Mouse (Mus musculus) mature B cell (primary cell): ENCODE results near the gene Chrdl1.

ENCODE experiments used
- in situ Hi-C: fragments of 300-500 bp; cut with MboI; formaldehyde crosslinking; loops from 2 replicates; pipeline ENCODE4 v1.14.3; 2019

Chrdl1 gene

DNA sequence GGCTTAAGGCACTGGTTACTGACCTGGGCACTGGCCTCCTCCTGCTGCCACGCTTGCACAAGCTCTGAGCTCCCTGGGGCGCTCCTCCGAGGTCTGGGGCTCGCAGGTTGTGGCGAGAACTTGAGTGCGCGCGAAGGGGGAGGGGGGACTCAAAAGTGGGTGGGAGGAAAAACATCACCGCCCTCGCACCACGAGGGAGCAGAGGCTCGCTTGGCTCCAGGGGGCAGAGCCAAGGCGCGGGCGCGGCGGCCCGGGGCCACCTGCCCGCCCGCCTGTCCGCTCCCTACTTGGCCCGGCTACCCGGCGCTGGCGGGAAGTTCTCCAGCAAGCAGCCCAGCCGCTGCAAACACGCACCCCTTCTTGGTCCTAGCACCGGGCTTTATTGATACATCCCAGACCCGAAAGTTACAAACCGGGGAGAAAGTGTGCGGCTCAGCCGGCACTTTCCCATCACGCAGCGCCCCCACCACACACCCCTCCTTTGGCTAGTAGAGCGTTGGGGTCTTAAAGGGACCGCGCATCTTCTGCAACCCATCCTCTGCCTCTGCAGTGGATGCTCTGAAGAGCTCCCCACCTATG, at the start of gene Chrdl1:
Chrdl1 (minus strand) TSS at position 472 of the 579 bp plus-strand sequence.
- in situ Hi-C loops = no loop called here

DNA sequence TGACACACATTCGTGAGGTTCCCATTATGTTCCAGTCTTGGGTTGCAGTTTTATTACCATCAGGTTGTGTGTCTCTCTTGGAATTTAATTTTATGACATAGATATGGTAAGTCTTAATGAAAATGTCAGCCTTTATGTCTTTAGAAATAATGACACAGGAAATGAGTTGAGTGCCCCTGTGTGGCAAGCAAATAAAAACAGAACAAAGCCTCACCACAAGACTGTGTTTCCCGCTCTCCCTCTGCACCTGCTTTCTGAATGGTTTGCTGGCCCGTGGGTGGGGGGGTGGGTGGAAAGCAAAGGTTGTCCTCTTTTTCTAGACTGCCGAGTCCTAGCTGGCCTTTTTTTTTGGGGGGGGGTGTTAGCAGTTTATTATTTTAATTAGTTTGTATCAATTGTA, 48.6 kb upstream of the Chrdl1 start:
- in situ Hi-C loops = loop anchor here (25.0 kb wide), 1 partner anchor 630 kb away; no protein-coding TSS in a partner anchor

DNA sequence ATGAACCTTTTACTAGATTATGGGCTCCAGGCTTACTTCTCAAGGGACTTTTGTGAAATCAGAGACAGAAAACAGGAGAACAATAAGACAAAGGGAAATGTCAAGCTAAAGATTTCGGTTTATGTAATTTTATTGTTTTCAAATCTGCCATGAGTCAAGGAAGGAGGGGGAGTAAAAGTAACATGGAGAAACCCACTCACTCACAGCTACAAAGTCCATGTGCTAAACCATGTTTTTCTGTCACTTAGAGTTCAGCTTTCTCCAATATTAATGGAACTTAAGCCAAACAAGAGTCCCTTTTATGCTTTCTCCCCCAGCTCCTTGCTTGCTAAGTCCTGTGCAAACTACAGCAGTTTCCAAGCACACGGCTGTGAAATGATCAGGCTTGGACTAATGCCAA, 10.5 kb upstream of the Chrdl1 start:
- in situ Hi-C loops = no loop called here

DNA sequence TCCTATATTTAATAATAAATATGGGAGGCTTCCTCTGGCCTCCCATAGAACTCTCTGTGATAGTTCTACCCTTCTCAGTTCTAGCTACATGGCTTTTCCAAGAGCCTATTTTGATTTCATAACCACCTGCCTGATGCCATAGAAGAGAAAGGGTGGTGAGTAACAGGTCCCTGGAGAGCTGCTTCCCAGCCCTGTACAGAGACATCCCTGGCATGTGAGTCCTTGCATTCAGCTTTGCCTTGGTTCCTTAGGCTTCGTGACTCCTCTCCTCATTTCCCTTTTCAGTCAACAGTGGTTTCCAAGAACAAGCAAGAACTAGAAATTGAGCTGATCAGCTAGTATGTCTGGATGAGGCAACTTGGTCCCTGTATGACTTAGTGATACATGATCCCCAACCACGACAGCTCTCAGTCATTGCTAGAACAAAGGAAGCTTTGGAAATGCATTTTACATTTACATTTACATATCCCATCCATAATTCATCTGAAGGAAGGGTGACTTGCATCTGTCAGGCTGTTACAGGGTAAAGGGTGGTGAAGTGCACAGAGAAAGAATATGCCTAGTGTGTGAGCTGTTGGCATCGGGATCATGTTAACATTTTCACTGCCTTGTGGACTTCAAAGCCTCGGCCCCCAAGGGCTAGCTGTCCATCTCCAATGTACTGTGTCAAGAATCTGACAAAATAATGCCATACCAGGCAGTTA, 27.7 kb downstream of the Chrdl1 start:
- in situ Hi-C loops = no loop called here

DNA sequence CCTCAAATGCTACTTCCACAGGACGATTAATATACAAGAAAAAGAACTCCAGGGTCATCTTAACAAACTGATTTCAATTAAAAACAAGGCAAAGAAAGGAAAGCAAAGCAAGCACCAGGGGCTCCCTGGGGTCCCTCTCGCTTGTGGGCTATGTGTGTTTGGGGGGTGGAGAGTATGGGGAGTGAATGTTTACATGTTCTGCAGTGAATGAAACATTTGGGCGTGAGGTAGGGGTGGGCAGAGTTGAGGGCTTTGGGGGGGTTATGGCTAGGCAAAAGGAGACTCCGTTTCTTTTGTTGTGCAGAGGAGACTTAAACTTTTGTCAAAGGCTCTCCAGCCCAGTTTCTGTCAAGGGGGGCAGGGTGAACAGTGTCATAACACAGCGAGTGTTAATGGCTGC, 46.8 kb downstream of the Chrdl1 start:
- in situ Hi-C loops = no loop called here

DNA sequence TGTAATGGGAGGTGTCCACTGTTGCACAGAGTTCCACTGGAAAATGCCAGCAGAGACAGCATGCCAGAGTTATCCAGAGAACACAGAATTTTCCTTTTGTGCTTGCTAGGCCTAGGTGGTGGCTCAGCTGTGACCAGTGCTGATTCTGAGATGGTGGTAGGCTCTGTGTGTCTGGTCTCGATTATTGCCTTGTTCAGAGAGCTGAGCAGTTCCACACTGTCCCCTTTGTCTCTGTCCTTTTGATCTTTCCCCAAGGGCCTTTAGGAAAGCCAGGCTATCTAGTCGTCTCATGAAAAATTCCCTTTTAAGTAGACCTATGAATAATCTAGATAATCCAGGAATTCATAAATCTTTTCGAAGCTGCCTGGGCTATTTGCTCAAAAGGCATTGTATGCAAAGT, 47.3 kb downstream of the Chrdl1 start:
- in situ Hi-C loops = no loop called here

DNA sequence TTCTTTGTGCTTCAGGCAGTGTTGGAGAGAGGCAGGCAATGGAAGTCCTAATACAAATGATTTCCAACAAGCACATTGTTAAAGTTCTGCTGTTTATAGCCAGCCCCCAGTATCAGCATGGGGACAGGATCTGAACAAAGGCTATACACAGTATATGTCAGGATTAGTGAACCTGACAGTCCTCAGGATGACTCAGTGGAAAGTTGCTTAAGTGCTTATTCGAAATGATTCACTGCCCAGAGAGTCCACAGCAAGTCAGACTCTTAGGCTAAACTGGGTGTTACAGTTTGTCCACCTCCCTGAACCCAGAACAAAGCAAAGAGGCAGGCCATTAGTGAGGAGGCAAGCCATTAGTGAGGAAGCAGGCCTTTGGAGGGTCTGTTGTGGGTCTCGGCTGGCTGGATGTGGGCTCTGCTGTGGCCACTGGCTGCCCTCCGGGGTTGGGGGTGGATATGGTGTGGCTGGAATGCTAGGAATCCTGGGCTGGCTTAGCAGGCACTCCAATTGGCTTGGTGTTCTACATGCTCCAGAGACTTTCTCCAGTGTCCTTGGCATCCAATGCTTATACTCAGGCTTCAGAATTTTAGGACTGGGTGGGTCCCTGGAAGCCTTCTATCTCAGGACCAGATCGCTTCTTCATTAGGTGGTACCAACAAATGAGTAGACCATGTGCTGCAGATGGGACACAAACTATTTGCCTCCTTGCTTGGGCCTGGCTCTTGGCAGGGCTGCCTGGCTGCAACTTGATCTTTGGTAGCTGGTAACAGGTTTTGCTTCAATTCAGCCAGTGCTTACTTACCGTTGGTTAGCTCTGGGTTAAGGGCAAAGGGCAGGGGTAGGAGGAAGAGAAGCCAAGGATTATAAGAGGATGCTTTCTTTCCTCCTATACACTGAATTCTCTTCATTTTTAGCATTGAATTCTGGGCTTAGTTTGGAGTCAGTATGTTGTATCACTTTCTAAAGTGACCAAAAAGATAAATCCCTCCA, 49.3 kb downstream of the Chrdl1 start:
- in situ Hi-C loops = no loop called here

DNA sequence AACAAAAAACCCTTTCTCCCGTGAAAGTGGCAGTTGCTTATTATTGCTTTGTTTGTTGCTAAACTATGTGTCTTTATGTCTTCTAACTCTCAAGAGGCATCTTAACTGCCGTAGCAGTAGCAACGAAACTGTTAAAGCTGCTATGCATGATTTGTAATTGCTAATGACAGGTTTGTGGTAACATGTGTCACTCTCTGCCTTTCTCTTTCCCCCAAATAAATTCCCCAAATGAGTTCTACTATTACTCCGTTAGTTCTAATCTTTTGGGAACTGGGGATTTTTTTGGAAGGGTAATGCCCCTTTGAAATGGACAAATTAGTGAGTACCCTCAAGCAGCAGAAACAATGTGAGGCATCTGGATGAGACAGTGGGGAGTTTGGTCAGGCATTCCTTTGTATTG, 55.9 kb downstream of the Chrdl1 start:
- in situ Hi-C loops = no loop called here

DNA sequence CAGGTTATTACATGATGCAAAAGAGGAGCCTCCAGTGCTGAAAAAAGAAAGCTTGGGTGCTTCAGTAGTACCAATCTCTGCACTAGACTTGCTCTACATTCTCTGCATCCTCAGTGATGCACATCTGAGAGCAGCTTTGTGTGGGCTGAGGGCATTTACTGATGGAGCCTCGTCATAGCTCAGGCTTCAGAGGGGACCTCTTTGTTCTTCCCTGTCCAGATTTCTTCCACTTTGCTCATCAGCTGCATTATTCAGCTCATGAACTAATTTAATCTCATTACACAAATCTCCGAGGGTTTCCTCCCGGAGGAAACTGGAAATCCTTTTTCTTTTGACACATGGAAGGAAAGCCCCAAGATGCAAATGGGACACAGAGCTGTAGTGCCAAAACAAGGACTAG, 56.5 kb downstream of the Chrdl1 start:
- in situ Hi-C loops = no loop called here

DNA sequence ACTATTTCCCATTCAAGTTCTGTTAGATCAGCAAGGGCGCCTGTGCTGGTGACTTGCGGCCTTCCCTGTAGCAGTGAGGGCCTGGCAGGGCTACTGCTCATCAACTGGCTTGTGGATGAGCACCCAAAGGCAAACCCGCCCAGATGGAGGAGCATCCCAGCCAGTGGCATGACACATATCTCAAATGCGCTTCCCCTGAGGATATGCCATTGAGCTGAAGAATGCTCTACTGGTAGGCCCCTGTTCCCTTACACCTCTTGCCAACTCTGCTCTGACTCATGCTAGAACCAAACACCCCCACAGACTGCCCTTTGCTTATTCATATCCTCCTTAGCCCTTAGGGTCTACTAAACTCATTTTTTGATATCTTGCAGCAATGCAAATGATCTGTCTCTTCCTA, 57.4 kb downstream of the Chrdl1 start:
- in situ Hi-C loops = no loop called here

DNA sequence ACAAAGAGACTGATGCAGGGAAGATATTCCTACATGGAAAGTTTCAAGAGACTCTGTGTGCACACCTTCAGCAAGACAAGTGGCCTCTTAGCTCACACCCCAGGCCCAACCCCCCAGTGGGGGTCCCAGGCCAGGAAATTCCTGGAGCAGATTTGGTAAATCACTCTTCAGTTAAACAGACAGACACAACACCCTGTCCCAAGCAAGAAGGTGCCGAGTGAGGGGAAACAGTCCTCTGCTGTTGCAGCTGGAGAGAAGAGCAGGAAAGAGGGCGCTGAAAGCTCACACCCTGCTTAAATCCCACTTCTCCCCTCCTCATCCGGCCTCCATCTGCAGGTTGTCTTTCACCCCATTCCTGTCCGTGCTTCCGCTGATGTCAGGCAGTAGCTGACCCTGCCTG, 58.2 kb downstream of the Chrdl1 start:
- in situ Hi-C loops = no loop called here

DNA sequence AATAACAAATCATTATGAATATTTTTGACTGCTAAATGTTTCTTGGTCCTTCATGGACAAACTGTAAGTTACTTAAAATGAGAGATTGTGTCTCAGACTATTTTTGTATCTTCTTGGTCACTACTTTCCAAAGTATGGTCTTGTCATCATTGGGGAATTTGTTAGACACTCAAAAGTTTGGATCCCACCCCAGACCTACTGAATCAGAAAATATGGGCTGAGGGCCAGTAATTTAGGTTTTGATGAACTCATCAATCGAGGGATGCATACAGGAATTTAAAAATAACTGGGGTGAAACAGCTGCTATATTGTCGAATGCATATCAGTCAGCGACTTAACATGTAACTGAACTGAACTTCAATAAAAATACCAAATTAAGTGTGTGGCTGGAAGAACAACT, 80.9 kb downstream of the Chrdl1 start:
- in situ Hi-C loops = no loop called here

DNA sequence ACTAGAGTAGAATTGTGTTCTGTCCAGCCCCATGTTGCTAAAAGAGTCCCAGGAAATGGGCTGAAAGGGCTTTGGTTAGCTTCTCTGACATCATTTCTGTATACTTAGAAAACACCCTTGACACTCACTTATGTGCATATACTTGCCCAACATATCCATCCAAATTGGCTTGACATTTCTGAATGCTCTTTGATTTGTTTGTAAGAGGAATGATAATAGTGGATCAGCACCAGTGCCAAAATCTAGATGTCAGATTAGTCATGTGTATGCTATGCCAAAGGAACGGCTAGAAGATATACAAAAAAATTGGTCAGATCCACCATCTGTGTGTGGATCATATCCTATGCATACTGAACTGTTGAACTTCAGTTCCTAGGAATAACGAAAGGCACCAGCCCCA, 99.3 kb downstream of the Chrdl1 start:
- in situ Hi-C loops = no loop called here

DNA sequence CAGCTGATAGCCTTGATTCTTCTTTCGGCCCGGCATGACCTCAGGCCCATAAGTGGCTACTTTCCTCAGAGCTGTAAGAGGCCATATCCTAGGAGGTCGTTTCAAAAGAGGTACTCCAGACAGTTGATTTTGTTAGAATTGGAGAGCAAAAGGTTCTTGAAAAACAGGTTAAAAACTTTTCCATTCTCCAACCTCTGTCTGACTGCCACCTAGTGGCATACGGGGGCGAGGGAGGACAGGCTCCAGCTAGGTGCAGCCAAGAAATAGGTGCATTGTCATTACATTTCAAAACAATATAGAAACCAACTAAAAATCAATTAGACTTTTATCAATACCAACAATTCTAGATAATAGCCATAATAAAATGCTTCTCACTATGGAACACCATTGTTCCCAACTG, 118.9 kb downstream of the Chrdl1 start:
- in situ Hi-C loops = no loop called here

DNA sequence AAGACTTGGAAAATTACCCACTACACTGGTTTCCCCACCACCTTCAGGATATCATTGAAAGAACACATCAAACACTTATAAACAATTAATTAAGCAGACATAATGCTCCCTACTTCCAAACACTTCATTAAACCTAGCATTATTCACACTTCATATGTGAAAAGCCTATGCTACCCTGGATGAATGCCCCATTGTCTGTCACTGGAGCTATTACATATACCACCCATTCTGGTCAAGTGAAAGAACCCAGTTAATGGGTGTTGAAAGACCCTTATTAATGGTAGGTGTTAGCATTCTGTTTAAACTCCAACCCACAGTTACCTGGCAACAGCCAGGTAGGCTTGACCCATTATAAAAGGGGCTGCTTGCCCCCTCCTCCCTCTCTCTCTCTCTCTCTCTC, 143.4 kb downstream of the Chrdl1 start:
- in situ Hi-C loops = no loop called here
